Mouse (Mus musculus) forebrain, postnatal 0 days (tissue): ENCODE measurements at regions not wholly inside any gene's neighbourhood (a gene's known extent, or its start where the extent isn't known, plus 50 kb on each side); places are given as distances from the start of the nearest gene placed in this dataset.

Source experiments
- ATAC-seq: fragments of 200-750 bp; cut with Nextera tagmentation; 2 replicates; pipeline ENCODE4 v1.8.0; 2017; ENCODE audit warnings: mild to moderate bottlenecking, moderate library complexity
- DNase-seq: peaks from one replicate; pipeline ENCODE4 v3.0.0-alpha.2; 2015
- H3K27ac ChIP-seq: fragments of 300-500 bp; sonication (generic); 2 replicates; pipeline ENCODE4 v1.5.1; 2014; ENCODE audit warnings: low read depth, mild to moderate bottlenecking, antibody characterized with exemption, low read length, moderate library complexity, mixed read lengths
- H3K27me3 ChIP-seq: fragments of 300-500 bp; sonication (generic); 2 replicates; pipeline ENCODE4 v1.6.1; 2014; ENCODE audit warnings: mild to moderate bottlenecking, low read length, mixed read lengths; ENCODE audit not compliant: insufficient read depth
- H3K36me3 ChIP-seq: fragments of 300-500 bp; sonication (generic); 2 replicates; pipeline ENCODE4 v1.6.1; 2014; ENCODE audit warnings: mild to moderate bottlenecking, moderate library complexity; ENCODE audit not compliant: insufficient read depth
- H3K4me1 ChIP-seq: fragments of 300-500 bp; sonication (generic); 2 replicates; pipeline ENCODE4 v1.6.1; 2014; ENCODE audit warnings: antibody characterized with exemption; ENCODE audit not compliant: insufficient read depth
- H3K4me2 ChIP-seq: fragments of 300-500 bp; sonication (generic); 2 replicates; pipeline ENCODE4 v1.6.1; 2014; ENCODE audit warnings: low read depth, mild to moderate bottlenecking, moderate library complexity
- H3K4me3 ChIP-seq: fragments of 300-500 bp; sonication (generic); 2 replicates; pipeline ENCODE4 v1.5.1; 2014; ENCODE audit warnings: low read depth, low read length, mixed read lengths
- H3K9ac ChIP-seq: fragments of 300-500 bp; sonication (generic); 2 replicates; pipeline ENCODE4 v1.6.1; 2014; ENCODE audit warnings: mild to moderate bottlenecking
- H3K9me3 ChIP-seq: fragments of 300-500 bp; sonication (generic); 2 replicates; pipeline ENCODE4 v1.6.1; 2016; ENCODE audit warnings: low read length
- CTCF ChIP-seq: sonication (generic); IDR thresholded peaks from 2 replicates; pipeline ENCODE4 v1.5.1; 2016; ENCODE audit warnings: antibody characterized with exemption, control low read depth, low read depth
- whole genome bisulfite sequencing: fragments of 180-500 bp; shearing (Covaris S2); extraction: QIAGEN DNeasy Blood & Tissue Kit; methylation state at CpG from one replicate; pipeline ENCODE4 v1.1.7; 2014; 5-methylcytosine and 5-hydroxymethylcytosine counted together

- Histone ChIP-seq H3K27me3 (no peaks in the 10 kb centered on the region), H3K9me3 (no peaks in the 10 kb centered on the region), H3K4me3 (no peak overlapping the region), H3K36me3 (no peaks in the 10 kb centered on the region), H3K9ac (no peak overlapping the region), H3K4me1 (no peaks in the 10 kb centered on the region), H3K4me2 (no peak overlapping the region), H3K27ac (no peak overlapping the region)
- no peak for TF ChIP-seq CTCF
- no peak for DNase-seq
- WGBS, result 39% methylated on average over 6 of the region's 6 CpGs
- ATAC-seq, result no peak
Measured at GRCm38 (mm10) chr17:9566846-9567245, 102.7 kb downstream of the Pabpc6 start.

GRCm38 (mm10) chr17:9579401-9580371 lies 89.8 kb downstream of the Pabpc6 start:
- Histone ChIP-seq H3K4me2 (no peak overlapping the region), H3K4me3 (no peak overlapping the region), H3K36me3 (no peaks in the 10 kb centered on the region), H3K27me3 (no peaks in the 10 kb centered on the region), H3K27ac (peak overlapping the region; percentile 40), H3K4me1 (no peaks in the 10 kb centered on the region), H3K9me3 (no peaks in the 10 kb centered on the region), H3K9ac (no peak overlapping the region)
- peak; percentile 73 for DNase-seq
- ATAC-seq, result peak; percentile 89
- TF ChIP-seq CTCF, result peak; percentile 21; the same call in 1 of the 2 replicates
- 13% methylated on average over 11 of the region's 11 CpGs for WGBS

- no peak overlapping the region for H3K4me3 ChIP-seq
- no peak overlapping the region for H3K27ac ChIP-seq
- no peak for TF ChIP-seq CTCF
- no peaks in the 10 kb centered on the region for H3K4me1 ChIP-seq
- 19% methylated on average over 2 of the region's 2 CpGs for WGBS
- H3K4me2 ChIP-seq, result no peak overlapping the region
- no peak overlapping the region for H3K9ac ChIP-seq
- peak; percentile 48; the same call in 1 of the 2 replicates for ATAC-seq
- no peaks in the 10 kb centered on the region for H3K27me3 ChIP-seq
- H3K36me3 ChIP-seq, result no peaks in the 10 kb centered on the region
- peak; percentile 11 for DNase-seq
- no peaks in the 10 kb centered on the region for H3K9me3 ChIP-seq
Measured at GRCm38 (mm10) chr17:9598131-9598530, 71.4 kb downstream of the Pabpc6 start.

- WGBS, result 82% methylated on average over 2 of the region's 2 CpGs
- H3K4me1 ChIP-seq, result no peaks in the 10 kb centered on the region
- no peak overlapping the region for H3K4me2 ChIP-seq
- no peak overlapping the region for H3K9ac ChIP-seq
- ATAC-seq (no peak), DNase-seq (no peak)
- no peaks in the 10 kb centered on the region for H3K27me3 ChIP-seq
- H3K4me3 ChIP-seq, result no peak overlapping the region
- no peak for TF ChIP-seq CTCF
- no peaks in the 10 kb centered on the region for H3K36me3 ChIP-seq
- no peak overlapping the region for H3K27ac ChIP-seq
- no peaks in the 10 kb centered on the region for H3K9me3 ChIP-seq
Measured at GRCm38 (mm10) chr17:9600459-9600858, 69.1 kb downstream of the Pabpc6 start.
